Mouse (Mus musculus): Measurements from ENCODE around the gene Baiap2. TPM values are rescaled to one million over a fixed set of nuclear protein-coding genes. Genes with fewer than 3 reads are reported as not detected.

Baiap2 gene
- polyA plus RNA-seq, 1 experiment, result 78.1 TPM

- Histone ChIP-seq H3K27ac (ENCODE audit: insufficient read depth, low read depth, low read length) (no peak overlapping the region), H3K36me3 (ENCODE audit: control insufficient read depth, insufficient read depth, low read length) (0 out of 2 replicates have a peak, but pooled peaks cover 2% of the 10 kb centered on the region), H3K4me3 (ENCODE audit: insufficient read depth, low read depth, low read length) (no peak overlapping the region), H3K27me3 (replicated peaks; ENCODE audit: control insufficient read depth, insufficient read depth, low read length) (no peaks in the 10 kb centered on the region), H3K4me1 (ENCODE audit: control insufficient read depth, insufficient read depth, low read length) (no peaks in the 10 kb centered on the region)
- no peak for TF ChIP-seq CTCF (conservative IDR thresholded peaks at IDR 0.05; ENCODE audit: insufficient read depth, insufficient read length, low read depth, low read length)
- no peak for TF ChIP-seq POLR2A (IDR thresholded peaks at IDR 0.05; ENCODE audit: low read depth, low read length)
- no peak for DNase-seq
- WGBS, result 93% methylated on average over 5 of the region's 5 CpGs
Observed at GRCm38 (mm10) chr11:120002041-120002440, 59.5 kb downstream of the Baiap2 start.

DNA sequence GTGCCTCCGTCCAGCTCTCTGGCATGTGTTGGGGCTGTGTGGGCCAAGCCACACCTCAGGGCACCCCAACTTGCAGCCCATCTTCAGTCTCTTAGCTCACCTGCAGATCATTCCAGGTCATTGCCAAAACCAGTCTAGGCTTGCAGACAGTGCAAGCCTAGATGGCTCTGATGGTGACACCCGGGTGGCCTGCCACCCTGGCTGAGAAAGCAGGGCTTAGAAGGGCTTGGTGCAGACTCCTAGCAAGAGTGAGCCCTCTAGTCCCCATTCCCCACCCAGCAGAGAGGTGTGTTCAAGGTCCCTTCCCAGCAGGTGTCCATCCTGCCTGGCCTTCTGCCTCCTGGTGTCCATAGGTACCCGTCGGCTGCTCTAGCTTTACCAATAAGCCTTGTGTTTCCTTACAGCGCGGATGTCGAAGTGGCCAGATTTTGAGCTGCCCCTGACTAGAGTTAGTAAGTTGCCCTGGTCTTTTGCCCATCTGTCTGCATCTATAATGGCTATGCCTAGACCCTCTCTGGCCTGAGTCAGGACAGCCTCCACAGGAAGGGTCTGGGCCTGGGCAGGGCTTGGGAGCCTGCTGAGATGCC lies 60.2 kb downstream of the Baiap2 start:
- no peak for TF ChIP-seq POLR2A (IDR thresholded peaks at IDR 0.05; ENCODE audit: low read depth, low read length)
- TF ChIP-seq CTCF (conservative IDR thresholded peaks at IDR 0.05; ENCODE audit: insufficient read depth, insufficient read length, low read depth, low read length), result no peak

GRCm38 (mm10) chr11:120005434-120006317 lies 63.1 kb downstream of the Baiap2 start:
- no peaks in the 10 kb centered on the region for H3K36me3 ChIP-seq (ENCODE audit: control insufficient read depth, insufficient read depth, low read length)
- H3K27me3 ChIP-seq (replicated peaks; ENCODE audit: control insufficient read depth, insufficient read depth, low read length), result no peaks in the 10 kb centered on the region
- no peak overlapping the region for H3K27ac ChIP-seq (ENCODE audit: insufficient read depth, low read depth, low read length)
- TF ChIP-seq POLR2A (IDR thresholded peaks at IDR 0.05; ENCODE audit: low read depth, low read length) (no peak), CTCF (conservative IDR thresholded peaks at IDR 0.05; ENCODE audit: insufficient read depth, insufficient read length, low read depth, low read length) (no peak)
- 0 out of 2 replicates have a peak, but pooled peaks cover 3% of the 10 kb centered on the region for H3K4me1 ChIP-seq (ENCODE audit: control insufficient read depth, insufficient read depth, low read length)
- WGBS, result 90% methylated on average over 18 of the region's 18 CpGs
- DNase-seq, result no peak
- no peak overlapping the region for H3K4me3 ChIP-seq (ENCODE audit: insufficient read depth, low read depth, low read length)

More for the DNA sequence above, 60.2 kb downstream of the Baiap2 start:
- H3K4me3 ChIP-seq (ENCODE audit: insufficient read depth, low read depth, low read length), result no peak overlapping the region
- no peaks in the 10 kb centered on the region for H3K27me3 ChIP-seq (replicated peaks; ENCODE audit: control insufficient read depth, insufficient read depth, low read length)
- H3K27ac ChIP-seq (ENCODE audit: insufficient read depth, low read depth, low read length), result no peak overlapping the region
- 92% methylated on average over 7 of the region's 7 CpGs for WGBS
- H3K36me3 ChIP-seq (ENCODE audit: control insufficient read depth, insufficient read depth, low read length), result 0 out of 2 replicates have a peak, but pooled peaks cover 2% of the 10 kb centered on the region
- H3K4me1 ChIP-seq (ENCODE audit: control insufficient read depth, insufficient read depth, low read length), result no peaks in the 10 kb centered on the region
- DNase-seq, result no peak

- Histone ChIP-seq H3K4me3 (ENCODE audit: insufficient read depth, low read depth, low read length) (no peak overlapping the region), H3K36me3 (ENCODE audit: control insufficient read depth, insufficient read depth, low read length) (no peaks in the 10 kb centered on the region), H3K27me3 (replicated peaks; ENCODE audit: control insufficient read depth, insufficient read depth, low read length) (no peaks in the 10 kb centered on the region), H3K27ac (ENCODE audit: insufficient read depth, low read depth, low read length) (no peak overlapping the region), H3K4me1 (ENCODE audit: control insufficient read depth, insufficient read depth, low read length) (0 out of 2 replicates have a peak, but pooled peaks cover 3% of the 10 kb centered on the region)
- no peak for TF ChIP-seq POLR2A (IDR thresholded peaks at IDR 0.05; ENCODE audit: low read depth, low read length)
- TF ChIP-seq CTCF (conservative IDR thresholded peaks at IDR 0.05; ENCODE audit: insufficient read depth, insufficient read length, low read depth, low read length), result 0 out of 2 replicates have a peak, but pooled peaks have one; percentile 11
- WGBS, result 31% methylated on average over 4 of the region's 4 CpGs
- peak; percentile 90 for DNase-seq
Observed at GRCm38 (mm10) chr11:120007496-120008080, 65.0 kb downstream of the Baiap2 start.

DNA sequence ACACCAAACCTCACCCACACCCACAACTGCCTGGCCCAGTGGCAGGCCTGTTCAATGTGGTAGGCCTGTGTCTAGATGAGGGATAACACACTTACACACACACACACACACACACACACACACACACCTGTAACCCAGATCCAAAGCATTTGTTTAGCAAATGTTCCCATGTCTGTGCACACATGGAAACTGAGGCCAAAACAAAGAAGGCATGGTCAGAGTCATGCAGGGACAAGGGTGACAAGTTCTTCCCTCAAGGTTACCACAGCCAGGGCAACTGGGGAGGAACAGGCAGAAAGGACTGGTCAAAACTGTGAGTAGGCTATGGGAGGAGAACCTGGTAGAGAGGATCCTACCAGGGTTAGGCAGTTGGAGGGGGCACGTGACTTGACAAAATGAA lies 65.9 kb downstream of the Baiap2 start:
- H3K27me3 ChIP-seq (replicated peaks; ENCODE audit: control insufficient read depth, insufficient read depth, low read length), result no peaks in the 10 kb centered on the region
- TF ChIP-seq CTCF (conservative IDR thresholded peaks at IDR 0.05; ENCODE audit: insufficient read depth, insufficient read length, low read depth, low read length) (no peak), POLR2A (IDR thresholded peaks at IDR 0.05; ENCODE audit: low read depth, low read length) (no peak)
- no peak overlapping the region for H3K27ac ChIP-seq (ENCODE audit: insufficient read depth, low read depth, low read length)
- WGBS, result 93% methylated on average over 1 of the region's 1 CpGs
- no peak overlapping the region for H3K4me3 ChIP-seq (ENCODE audit: insufficient read depth, low read depth, low read length)
- no peaks in the 10 kb centered on the region for H3K36me3 ChIP-seq (ENCODE audit: control insufficient read depth, insufficient read depth, low read length)
- no peak for DNase-seq
- H3K4me1 ChIP-seq (ENCODE audit: control insufficient read depth, insufficient read depth, low read length), result peaks cover 6% of the 10 kb centered on the region; the same call in 1 of the 2 replicates

- Histone ChIP-seq H3K27ac (ENCODE audit: insufficient read depth, low read depth, low read length) (no peak overlapping the region), H3K27me3 (replicated peaks; ENCODE audit: control insufficient read depth, insufficient read depth, low read length) (no peaks in the 10 kb centered on the region), H3K4me3 (ENCODE audit: insufficient read depth, low read depth, low read length) (no peak overlapping the region), H3K4me1 (ENCODE audit: control insufficient read depth, insufficient read depth, low read length) (peaks cover 7% of the 10 kb centered on the region; the same call in 1 of the 2 replicates), H3K36me3 (ENCODE audit: control insufficient read depth, insufficient read depth, low read length) (no peaks in the 10 kb centered on the region)
- 72% methylated on average over 8 of the region's 8 CpGs for WGBS
- peak; percentile 43 for DNase-seq
- TF ChIP-seq POLR2A (IDR thresholded peaks at IDR 0.05; ENCODE audit: low read depth, low read length) (no peak), CTCF (conservative IDR thresholded peaks at IDR 0.05; ENCODE audit: insufficient read depth, insufficient read length, low read depth, low read length) (no peak)
Observed at GRCm38 (mm10) chr11:120008956-120009355, 66.4 kb downstream of the Baiap2 start.

All from kidney, adult 2 months (tissue).